Mouse (Mus musculus) ES-E14 (cell line): ENCODE results near the gene Nudt9.

Experiments
- CHD2 ChIP-seq: IDR thresholded peaks from 2 replicates; pipeline ENCODE4 v1.6.1; 2014; ENCODE audit warnings: mild to moderate bottlenecking, low read depth, low read length, inconsistent platforms
- ZC3H11A ChIP-seq: IDR thresholded peaks from 2 replicates; pipeline ENCODE4 v1.6.1; 2012; ENCODE audit warnings: low read depth, mild to moderate bottlenecking, inconsistent platforms, low read length, borderline replicate concordance
- ZNF384 ChIP-seq: IDR thresholded peaks from 2 replicates; pipeline ENCODE4 v1.6.1; 2012; ENCODE audit warnings: low read depth, low read length, inconsistent platforms

GRCm38 (mm10) chr5:104007801-104008200 lies 38.3 kb upstream of the Nudt9 start:
- TF ChIP-seq ZNF384 = no peak
- no peak for TF ChIP-seq CHD2
- TF ChIP-seq ZC3H11A = no peak
